Mouse (Mus musculus) skeletal muscle tissue, adult 2 months (tissue): ENCODE data around the gene Vmn1r204.
"Not testable (repeated sequence)": the region's sequence is repeated elsewhere in the genome, so short reads cannot be mapped to it uniquely, and the experiment has no call there.

ENCODE experiments used
- DNase-seq: peaks from one replicate; pipeline ENCODE4 v3.0.0-alpha.2; 2012; ENCODE audit warnings: low read depth, low spot score

Vmn1r204 gene

GRCm38 (mm10) chr13:22552898-22553297, at the start of gene Vmn1r204:
TSS of gene Vmn1r204 (plus strand) at chr13:22553198.
- DNase-seq = not testable (repeated sequence)

DNA sequence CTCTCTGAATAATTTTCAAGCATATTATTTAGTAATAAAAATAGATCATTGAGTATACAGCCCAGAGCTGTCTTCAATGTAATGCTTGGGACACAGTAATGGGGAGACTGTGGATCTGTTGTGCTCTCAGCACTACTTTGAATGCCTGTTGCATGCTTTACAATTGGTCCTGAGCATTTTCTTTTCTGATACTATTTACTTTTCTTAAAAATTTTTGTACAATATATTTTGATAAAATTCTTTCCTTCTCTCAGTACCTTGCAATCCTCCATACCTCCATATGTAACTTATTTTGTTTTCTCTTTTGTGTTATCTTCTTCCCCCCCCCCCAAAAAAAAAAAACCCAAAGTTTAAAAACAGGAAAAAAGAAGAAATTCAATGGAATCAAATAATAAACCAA, 47.7 kb upstream of the Vmn1r204 start, which contains the start of gene Vmn1r202:
Gene Vmn1r202 (minus strand): TSS at position 101 of the 400 bp plus-strand sequence.
- no peak for DNase-seq

GRCm38 (mm10) chr13:22517814-22518213, 35.2 kb upstream of the Vmn1r204 start, which contains the start of gene Vmn1r203:
TSS of gene Vmn1r203 (plus strand) at chr13:22518114.
- no peak for DNase-seq

GRCm38 (mm10) chr13:22574911-22575310, 21.9 kb downstream of the Vmn1r204 start:
- not testable (repeated sequence) for DNase-seq

DNA sequence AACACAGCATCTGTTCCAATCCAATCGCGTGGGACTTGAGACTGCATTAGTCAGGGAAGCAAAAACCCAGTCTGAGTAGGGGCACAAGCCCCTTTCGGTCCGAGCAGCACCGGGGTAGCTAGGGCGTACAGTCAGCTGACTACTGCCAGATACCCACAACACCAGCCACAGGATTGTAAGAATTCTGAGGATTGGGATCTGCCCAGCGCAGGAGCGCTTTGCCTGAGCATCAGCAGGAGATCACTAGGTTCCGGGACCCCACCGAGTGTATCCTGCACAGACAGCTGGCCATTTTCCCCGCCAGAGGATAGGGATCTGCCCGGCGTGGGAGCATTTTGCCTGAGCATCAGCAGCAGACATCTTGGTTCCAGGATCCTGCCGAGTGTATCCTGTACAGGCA, 30.3 kb downstream of the Vmn1r204 start:
- not testable (repeated sequence) for DNase-seq

DNA sequence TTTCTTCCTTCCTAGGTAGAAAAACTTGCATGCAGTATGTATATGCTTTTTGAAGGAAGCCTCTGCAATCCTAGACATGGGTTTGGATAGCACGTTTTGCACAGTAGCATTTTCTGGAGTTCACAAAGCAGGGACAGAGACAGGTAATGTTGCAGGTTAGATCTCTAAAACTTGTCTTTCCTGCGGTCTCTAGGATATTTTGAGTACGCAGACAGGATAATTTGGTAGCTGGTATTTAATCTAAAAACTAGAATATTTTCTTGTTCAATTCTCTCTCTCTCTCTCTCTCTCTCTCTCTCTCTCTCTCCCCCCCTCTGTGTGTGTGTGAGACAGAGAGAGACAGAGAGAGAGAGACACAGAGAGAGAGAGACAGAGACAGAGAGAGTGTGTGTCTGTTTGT, 39.9 kb downstream of the Vmn1r204 start, which contains the start of gene Vmn1r205:
Gene Vmn1r205 (minus strand): TSS at position 101 of the 400 bp plus-strand sequence.
- DNase-seq = no peak
